Comparison of ENCODE assay signal across 31 mouse cellular contexts in the genomic region with DNA sequence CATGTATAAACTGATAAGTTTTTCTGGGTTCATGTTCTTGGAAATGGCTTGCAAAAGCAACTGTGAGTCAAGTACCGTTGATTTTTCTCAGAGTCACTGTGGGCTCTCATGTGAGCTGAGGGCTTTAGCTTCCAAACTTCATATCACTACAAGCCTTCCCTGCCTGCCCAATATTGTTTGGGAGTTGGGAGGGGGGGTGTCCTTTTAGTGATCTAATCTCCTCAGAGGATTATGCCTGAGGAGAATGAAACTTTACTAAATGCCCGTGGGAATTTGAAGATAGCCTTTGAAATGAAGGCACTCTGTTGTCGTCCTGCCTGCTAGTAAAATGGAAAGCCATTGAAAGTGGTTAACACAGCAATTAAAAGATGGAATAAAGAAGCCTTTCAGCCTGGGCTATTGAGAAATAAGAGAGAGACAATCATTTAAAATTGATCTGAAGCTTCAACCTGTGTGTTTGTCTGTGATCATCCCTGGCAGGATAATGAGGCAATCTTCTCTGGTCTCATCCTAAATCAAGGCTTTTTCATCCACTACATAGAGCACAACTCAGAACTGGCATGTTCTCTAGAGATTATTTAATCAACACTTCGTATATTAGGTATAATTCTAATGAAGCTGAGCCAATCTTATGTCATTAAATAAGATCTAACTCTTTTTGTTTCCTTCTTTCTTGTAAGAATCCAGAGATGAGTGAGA.
DNase-seq lines count a peak whose midpoint lies in the region; ATAC-seq lines count a peak whose summit lies in the region.
"Had no signal": no experiment of that assay in that cellular context is flagged by ENCODE, and none has a peak within 500 bp of the region (broad histone marks: within the 10 kb centered on the region; RNA-seq: fewer than 3 reads in every experiment).

No protein-coding gene starts in this region.

- no peaks in the 10 kb centered on the region for H3K36me3 ChIP-seq in forebrain, embryonic 14.5 days (ENCODE audit: control insufficient read depth, insufficient read depth, low read length)
- H3K36me3 ChIP-seq in forebrain, embryonic 15.5 days: no peaks in the 10 kb centered on the region
- H3K36me3 ChIP-seq in midbrain, embryonic 12.5 days: no peaks in the 10 kb centered on the region
- H3K36me3 ChIP-seq in midbrain, embryonic 16.5 days (ENCODE audit: control insufficient read depth, insufficient read depth, low read length): no peaks in the 10 kb centered on the region
- H3K36me3 ChIP-seq: embryonic facial prominence, embryonic 10.5 days; embryonic facial prominence, embryonic 13.5 days; G1E; heart, embryonic 10.5 days; heart, embryonic 13.5 days had no signal

- ATAC-seq in forebrain, embryonic 14.5 days: 0 out of 2 replicates have a peak, but pooled peaks have one; percentile 20
- ATAC-seq in forebrain, embryonic 15.5 days (replicated peaks): no peak
- ATAC-seq in midbrain, embryonic 12.5 days (ENCODE audit: low FRiP score, low read depth): peak; percentile 66
- ATAC-seq in midbrain, embryonic 16.5 days: no peak
- ATAC-seq: hindbrain, postnatal 0 days; inflammation-experienced regulatory T-cells, adult 6 months; intestine, embryonic 16.5 days; Patski had no signal

- no peak overlapping the region for H3K27ac ChIP-seq in forebrain, embryonic 14.5 days (ENCODE audit: low read depth, low read length)
- H3K27ac ChIP-seq in forebrain, embryonic 15.5 days (replicated peaks): no peak overlapping the region
- H3K27ac ChIP-seq in midbrain, embryonic 12.5 days (replicated peaks): no peak overlapping the region
- no peak overlapping the region for H3K27ac ChIP-seq in midbrain, embryonic 16.5 days (ENCODE audit: low read length)
- H3K27ac ChIP-seq: embryonic facial prominence, embryonic 10.5 days; embryonic facial prominence, embryonic 13.5 days; heart, adult 2 months; heart, embryonic 10.5 days; heart, embryonic 13.5 days; hindbrain, embryonic 14.5 days; hindbrain, postnatal 0 days had no signal

- no peak overlapping the region for H3K4me3 ChIP-seq in forebrain, embryonic 14.5 days (ENCODE audit: low read depth, low read length)
- no peak overlapping the region for H3K4me3 ChIP-seq in forebrain, embryonic 15.5 days
- H3K4me3 ChIP-seq in midbrain, embryonic 12.5 days: no peak overlapping the region
- no peak overlapping the region for H3K4me3 ChIP-seq in midbrain, embryonic 16.5 days (ENCODE audit: low read depth, low read length)
- H3K4me3 ChIP-seq: embryonic facial prominence, embryonic 10.5 days; embryonic facial prominence, embryonic 13.5 days; erythroblast, embryonic 14.5 days; heart, adult 2 months; heart, embryonic 10.5 days; heart, embryonic 13.5 days had no signal

- 16% methylated on average over 4 of the region's 4 CpGs for WGBS in forebrain, embryonic 14.5 days
- WGBS in forebrain, embryonic 15.5 days: 13% methylated on average over 4 of the region's 4 CpGs
- 16% methylated on average over 4 of the region's 4 CpGs for WGBS in midbrain, embryonic 12.5 days
- WGBS in midbrain, embryonic 16.5 days: 13% methylated on average over 4 of the region's 4 CpGs

- no peak overlapping the region for H3K9ac ChIP-seq in forebrain, embryonic 14.5 days (ENCODE audit: low read length)
- no peak overlapping the region for H3K9ac ChIP-seq in forebrain, embryonic 15.5 days (replicated peaks)
- no peak overlapping the region for H3K9ac ChIP-seq in midbrain, embryonic 12.5 days (replicated peaks)
- H3K9ac ChIP-seq in midbrain, embryonic 16.5 days (ENCODE audit: low read depth, low read length): no peak overlapping the region
- H3K9ac ChIP-seq: embryonic facial prominence, embryonic 13.5 days; heart, embryonic 13.5 days; hindbrain, embryonic 14.5 days had no signal

- no peak overlapping the region for H3K4me2 ChIP-seq in forebrain, embryonic 14.5 days (ENCODE audit: low read length)
- H3K4me2 ChIP-seq in forebrain, embryonic 15.5 days (replicated peaks): no peak overlapping the region
- H3K4me2 ChIP-seq in midbrain, embryonic 12.5 days (replicated peaks): no peak overlapping the region
- no peak overlapping the region for H3K4me2 ChIP-seq in midbrain, embryonic 16.5 days (ENCODE audit: low read length)
- H3K4me2 ChIP-seq: embryonic facial prominence, embryonic 13.5 days; heart, embryonic 13.5 days; hindbrain, embryonic 14.5 days had no signal

- H3K27me3 ChIP-seq in forebrain, embryonic 14.5 days (replicated peaks; ENCODE audit: control insufficient read depth, insufficient read depth, low read length): no peaks in the 10 kb centered on the region
- H3K27me3 ChIP-seq in forebrain, embryonic 15.5 days: no peaks in the 10 kb centered on the region
- no peaks in the 10 kb centered on the region for H3K27me3 ChIP-seq in midbrain, embryonic 12.5 days
- H3K27me3 ChIP-seq in midbrain, embryonic 16.5 days (ENCODE audit: control insufficient read depth, insufficient read depth, low read depth, low read length): no peaks in the 10 kb centered on the region
- H3K27me3 ChIP-seq: CH12.LX; embryonic facial prominence, embryonic 13.5 days; heart, embryonic 13.5 days; Patski had no signal

- H3K4me1 ChIP-seq in forebrain, embryonic 14.5 days (ENCODE audit: control insufficient read depth, insufficient read depth, low read length): no peaks in the 10 kb centered on the region
- H3K4me1 ChIP-seq in forebrain, embryonic 15.5 days: no peaks in the 10 kb centered on the region
- H3K4me1 ChIP-seq in midbrain, embryonic 12.5 days: peaks cover 6% of the 10 kb centered on the region; the same call in 1 of the 2 replicates
- H3K4me1 ChIP-seq in midbrain, embryonic 16.5 days (ENCODE audit: control insufficient read depth, insufficient read depth, low read length): no peaks in the 10 kb centered on the region
- H3K4me1 ChIP-seq: embryonic facial prominence, embryonic 10.5 days; embryonic facial prominence, embryonic 13.5 days; heart, embryonic 10.5 days had no signal

- no peaks in the 10 kb centered on the region for H3K9me3 ChIP-seq in forebrain, embryonic 14.5 days (replicated peaks; ENCODE audit: control insufficient read depth, low read length)
- no peaks in the 10 kb centered on the region for H3K9me3 ChIP-seq in forebrain, embryonic 15.5 days
- H3K9me3 ChIP-seq in midbrain, embryonic 12.5 days: no peaks in the 10 kb centered on the region
- no peaks in the 10 kb centered on the region for H3K9me3 ChIP-seq in midbrain, embryonic 16.5 days (replicated peaks; ENCODE audit: control insufficient read depth, low read length, poor library complexity, severe bottlenecking)
- H3K9me3 ChIP-seq: embryonic facial prominence, embryonic 10.5 days; embryonic facial prominence, embryonic 13.5 days; G1E; heart, embryonic 10.5 days; heart, embryonic 13.5 days had no signal

- DNase-seq in embryo, embryonic 11 days: peak; percentile 3
- no peak for DNase-seq in embryo, embryonic 9.5 days (ENCODE audit: extremely low spot score)
- DNase-seq in forebrain, embryonic 14.5 days (ENCODE audit: low spot score): no peak
- no peak for DNase-seq in frontal cortex, postnatal 10 days (ENCODE audit: low spot score in 2 of 2)
- DNase-seq: adrenal gland, postnatal 10 days; adrenal gland, postnatal 36 days; B cell, adult 2 months; cerebellum, adult 11 months; cerebellum, adult 2 months; cerebellum, adult 9-11 months; cerebellum, postnatal 25 days; gastrocnemius, postnatal 10 days; gastrocnemius, postnatal 36 days; heart, adult 2 months; heart, postnatal 14 days; heart, postnatal 4 days had no signal

Comparison
In these comparisons a context has a peak if more than half of its experiments do, and no peak if none do; other contexts are left out.
1. ATAC-seq: peak in forebrain, embryonic 14.5 days (single experiment) and midbrain, embryonic 12.5 days (single experiment); none in forebrain, embryonic 15.5 days (single experiment) and midbrain, embryonic 16.5 days (single experiment).